Mouse (Mus musculus): ENCODE results near the gene Tbc1d7. TPM values are rescaled to one million over a fixed set of nuclear protein-coding genes. Genes with fewer than 3 reads are reported as not detected.

Gene Tbc1d7
- polyA plus RNA-seq, 1 experiment from 2014 or later = 73.0 TPM

DNA sequence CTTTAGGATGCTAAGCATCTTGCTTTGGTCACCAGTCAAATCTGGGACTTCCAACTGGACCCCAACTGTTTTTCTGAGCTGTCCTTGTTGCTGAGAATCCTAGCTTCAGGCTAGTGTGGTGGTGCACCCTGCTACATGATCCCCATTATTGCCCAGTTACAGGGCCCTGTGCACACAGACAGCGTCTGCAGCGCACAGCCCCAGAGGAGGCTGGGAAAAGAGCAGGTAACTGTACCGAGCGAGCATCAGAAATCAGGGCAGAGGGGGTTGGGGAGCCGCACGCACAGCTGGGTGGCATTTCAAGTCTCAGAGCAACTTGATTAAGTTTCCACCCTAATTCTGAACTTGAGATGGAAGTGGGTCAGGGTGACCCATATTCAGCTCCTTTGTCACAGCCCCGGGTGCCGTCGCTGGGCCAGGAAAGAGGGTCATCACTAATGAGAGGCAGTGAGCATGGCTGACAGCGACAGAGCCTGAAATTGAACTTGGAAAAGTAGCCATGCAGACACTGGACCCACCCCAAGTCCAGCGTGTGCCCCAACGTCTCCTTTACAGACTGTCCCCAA lies 34.9 kb upstream of the Tbc1d7 start:
- 88% methylated on average over 12 of the region's 12 CpGs for WGBS
- Histone ChIP-seq H3K9ac (no peak overlapping the region), H3K4me2 (replicated peaks) (no peak overlapping the region), H3K27me3 (replicated peaks) (no peaks in the 10 kb centered on the region), H3K9me3 (no peaks in the 10 kb centered on the region), H3K36me3 (no peaks in the 10 kb centered on the region), H3K4me1 (peaks cover 7% of the 10 kb centered on the region), H3K4me3 (no peak overlapping the region), H3K27ac (no peak overlapping the region)
- no peak for ATAC-seq (ENCODE audit: low FRiP score, low read depth)

DNA sequence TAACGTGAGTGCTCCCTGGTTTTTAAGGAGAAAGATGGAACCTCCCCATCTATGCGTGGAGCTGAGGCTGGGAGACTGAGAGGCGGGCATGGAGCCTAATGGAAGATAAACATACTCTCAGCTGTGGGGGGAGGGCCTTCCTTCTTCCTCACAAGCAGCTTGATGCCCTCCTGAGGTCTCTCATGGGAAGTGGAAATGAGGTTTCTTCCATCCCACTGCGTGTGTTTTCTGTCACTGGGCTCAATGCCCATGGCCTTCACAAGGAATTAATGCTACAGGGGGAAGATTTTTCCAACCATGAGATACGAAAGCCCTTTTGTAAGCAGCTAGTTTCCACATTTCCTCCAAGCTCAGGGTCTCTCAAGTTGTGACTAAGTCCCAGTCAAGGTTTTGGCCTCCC lies 32.3 kb upstream of the Tbc1d7 start:
- Histone ChIP-seq H3K27ac (no peak overlapping the region), H3K4me2 (replicated peaks) (no peak overlapping the region), H3K4me3 (no peak overlapping the region), H3K9me3 (no peaks in the 10 kb centered on the region), H3K9ac (no peak overlapping the region), H3K27me3 (replicated peaks) (no peaks in the 10 kb centered on the region), H3K4me1 (peaks cover under 1% of the 10 kb centered on the region; the same call in 1 of the 2 replicates), H3K36me3 (peaks cover 6% of the 10 kb centered on the region; the same call in 1 of the 2 replicates)
- ATAC-seq (ENCODE audit: low FRiP score, low read depth) = no peak
- 72% methylated on average over 5 of the region's 5 CpGs for WGBS

DNA sequence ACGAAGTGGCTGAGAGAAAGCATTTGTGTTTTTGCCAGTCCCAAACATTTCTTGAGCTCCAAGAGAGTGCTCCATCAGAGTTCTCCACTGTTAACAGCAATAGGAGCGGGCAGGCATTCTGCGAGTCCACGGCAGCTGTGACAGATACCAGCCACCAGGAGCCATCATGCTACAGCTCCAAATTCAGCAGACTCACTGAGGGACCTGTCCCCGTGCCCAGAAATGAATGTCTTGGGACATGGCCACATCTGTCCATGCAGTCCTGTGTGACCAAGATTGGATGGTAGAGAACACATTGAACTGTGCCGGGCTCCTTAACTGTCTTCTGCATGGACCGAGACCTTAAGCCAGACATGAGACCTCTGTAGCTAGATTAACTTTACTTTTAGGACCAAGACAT lies 31.9 kb upstream of the Tbc1d7 start:
- Histone ChIP-seq H3K27me3 (replicated peaks) (no peaks in the 10 kb centered on the region), H3K4me2 (replicated peaks) (no peak overlapping the region), H3K27ac (no peak overlapping the region), H3K9ac (no peak overlapping the region), H3K4me3 (no peak overlapping the region), H3K9me3 (no peaks in the 10 kb centered on the region), H3K36me3 (peaks cover 6% of the 10 kb centered on the region; the same call in 1 of the 2 replicates), H3K4me1 (no peaks in the 10 kb centered on the region)
- WGBS = 84% methylated on average over 7 of the region's 7 CpGs
- no peak for ATAC-seq (ENCODE audit: low FRiP score, low read depth)

DNA sequence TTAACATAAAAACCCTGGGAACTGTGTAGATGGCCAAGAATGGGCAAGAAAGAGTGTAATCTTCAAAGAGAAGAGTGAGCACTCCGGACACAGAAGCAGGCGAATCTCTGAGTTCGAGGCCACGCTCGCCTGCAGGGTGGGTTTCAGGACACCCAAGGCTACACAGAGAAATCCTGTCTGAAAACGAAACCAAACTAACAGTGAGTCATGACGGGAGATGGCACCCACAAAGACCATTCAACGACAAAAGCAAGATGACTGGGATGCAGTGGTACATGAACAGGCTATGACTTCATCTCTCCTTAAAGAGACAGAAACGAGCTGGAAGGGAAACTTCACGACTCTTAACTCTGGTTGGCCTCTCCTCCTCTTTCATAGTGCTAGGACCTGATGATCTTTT lies 31.1 kb upstream of the Tbc1d7 start:
- Histone ChIP-seq H3K9ac (no peak overlapping the region), H3K9me3 (no peaks in the 10 kb centered on the region), H3K36me3 (peaks cover 6% of the 10 kb centered on the region; the same call in 1 of the 2 replicates), H3K27ac (no peak overlapping the region), H3K27me3 (replicated peaks) (no peaks in the 10 kb centered on the region), H3K4me2 (replicated peaks) (no peak overlapping the region), H3K4me3 (no peak overlapping the region), H3K4me1 (no peaks in the 10 kb centered on the region)
- WGBS = 87% methylated on average over 10 of the region's 10 CpGs
- ATAC-seq (ENCODE audit: low FRiP score, low read depth) = no peak

DNA sequence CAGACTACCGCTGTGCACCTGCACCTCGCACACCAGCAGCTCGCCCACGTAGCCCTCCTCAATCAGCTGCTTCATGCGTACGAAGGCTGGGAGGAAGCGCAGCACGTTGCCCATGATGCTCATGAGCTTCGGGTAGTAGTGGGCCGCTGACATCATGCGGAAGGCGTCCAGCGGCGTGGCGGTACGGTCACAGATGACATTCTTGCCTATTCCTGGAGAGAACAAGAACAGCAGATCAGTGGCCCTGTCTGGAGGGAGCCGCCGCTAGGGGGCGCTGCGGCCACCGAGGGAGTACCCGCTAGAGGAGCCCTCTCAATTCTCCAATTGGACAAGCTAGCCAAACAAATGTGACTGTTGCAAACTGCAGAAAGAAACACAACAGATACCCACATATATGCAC lies 29.7 kb upstream of the Tbc1d7 start:
- Histone ChIP-seq H3K4me2 (replicated peaks) (no peak overlapping the region), H3K9me3 (no peaks in the 10 kb centered on the region), H3K27ac (no peak overlapping the region), H3K4me3 (no peak overlapping the region), H3K36me3 (peaks cover 6% of the 10 kb centered on the region; the same call in 1 of the 2 replicates), H3K4me1 (no peaks in the 10 kb centered on the region), H3K27me3 (replicated peaks) (no peaks in the 10 kb centered on the region), H3K9ac (no peak overlapping the region)
- ATAC-seq (ENCODE audit: low FRiP score, low read depth) = no peak
- 40% methylated on average over 22 of the region's 22 CpGs for WGBS

DNA sequence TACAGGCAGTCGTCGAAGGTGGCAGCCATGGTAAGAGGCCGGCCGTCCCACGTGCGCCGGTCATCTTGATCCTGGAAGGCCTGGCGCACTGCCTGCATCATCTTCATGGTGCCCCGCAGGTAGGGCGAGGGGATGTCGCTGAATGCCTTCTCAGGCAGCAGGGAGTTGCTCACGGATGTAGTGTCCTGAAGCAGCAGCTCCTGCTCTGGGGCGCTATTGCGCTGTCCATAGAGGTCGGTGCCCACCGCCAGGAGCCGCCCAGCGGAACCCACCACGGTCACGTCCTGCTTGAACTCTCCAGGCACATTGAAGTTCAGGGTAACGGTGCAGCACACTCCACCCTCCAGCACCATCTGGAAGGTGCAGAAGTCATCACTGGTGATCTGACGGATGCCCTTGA lies 29.2 kb upstream of the Tbc1d7 start:
- peaks cover 6% of the 10 kb centered on the region; the same call in 1 of the 2 replicates for H3K36me3 ChIP-seq
- no peak overlapping the region for H3K9ac ChIP-seq
- H3K4me2 ChIP-seq (replicated peaks) = no peak overlapping the region
- H3K9me3 ChIP-seq = no peaks in the 10 kb centered on the region
- no peak overlapping the region for H3K27ac ChIP-seq
- no peaks in the 10 kb centered on the region for H3K27me3 ChIP-seq (replicated peaks)
- WGBS = 81% methylated on average over 22 of the region's 22 CpGs
- H3K4me1 ChIP-seq = no peaks in the 10 kb centered on the region
- no peak overlapping the region for H3K4me3 ChIP-seq
- no peak for ATAC-seq (ENCODE audit: low FRiP score, low read depth)

DNA sequence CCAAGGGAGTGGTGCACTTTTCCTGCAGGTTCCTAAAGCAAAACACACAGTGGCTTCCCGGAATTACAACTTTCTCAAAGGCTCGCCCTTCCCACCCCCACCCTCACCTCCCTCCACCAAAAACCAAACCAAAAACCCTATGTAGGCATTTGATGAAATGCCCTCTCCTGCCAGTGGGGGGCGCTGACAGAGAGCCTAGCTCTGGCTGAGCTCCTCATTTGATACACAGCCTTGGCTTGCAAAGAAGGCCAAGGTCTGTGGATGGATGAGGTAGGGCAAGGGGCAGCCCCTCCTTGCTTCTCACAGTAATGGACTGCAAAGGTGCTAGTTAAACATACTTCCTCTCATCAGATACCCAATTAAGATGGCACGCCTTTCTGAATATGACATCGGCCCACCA lies 28.4 kb upstream of the Tbc1d7 start:
- 71% methylated on average over 5 of the region's 5 CpGs for WGBS
- no peaks in the 10 kb centered on the region for H3K9me3 ChIP-seq
- H3K4me1 ChIP-seq = no peaks in the 10 kb centered on the region
- no peak overlapping the region for H3K27ac ChIP-seq
- H3K4me3 ChIP-seq = no peak overlapping the region
- no peaks in the 10 kb centered on the region for H3K27me3 ChIP-seq (replicated peaks)
- no peak for ATAC-seq (ENCODE audit: low FRiP score, low read depth)
- no peak overlapping the region for H3K9ac ChIP-seq
- H3K4me2 ChIP-seq (replicated peaks) = no peak overlapping the region
- peaks cover 6% of the 10 kb centered on the region; the same call in 1 of the 2 replicates for H3K36me3 ChIP-seq

DNA sequence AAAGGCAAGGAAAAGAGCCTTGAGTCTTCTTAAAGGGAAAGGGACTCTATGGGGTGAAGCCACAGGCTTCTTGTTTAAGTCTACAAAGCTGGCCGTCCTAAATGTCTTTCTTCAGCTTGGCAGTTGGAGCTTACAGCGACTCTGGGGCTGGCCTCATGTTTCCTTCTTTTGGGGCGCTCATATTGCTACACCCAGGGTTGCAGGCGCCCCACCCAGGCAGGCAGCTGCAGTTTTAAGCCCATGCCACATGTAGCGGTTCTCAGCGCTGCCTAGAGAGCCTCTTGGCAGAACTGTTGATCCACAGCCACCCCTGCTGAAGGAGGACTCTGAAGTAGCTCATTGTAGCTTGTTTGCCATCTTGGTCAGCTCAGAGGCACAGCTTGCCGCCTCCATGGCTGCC lies 28.0 kb upstream of the Tbc1d7 start:
- no peaks in the 10 kb centered on the region for H3K27me3 ChIP-seq (replicated peaks)
- no peak for ATAC-seq (ENCODE audit: low FRiP score, low read depth)
- no peak overlapping the region for H3K4me3 ChIP-seq
- H3K9me3 ChIP-seq = no peaks in the 10 kb centered on the region
- H3K9ac ChIP-seq = no peak overlapping the region
- H3K27ac ChIP-seq = no peak overlapping the region
- no peaks in the 10 kb centered on the region for H3K4me1 ChIP-seq
- peaks cover 6% of the 10 kb centered on the region; the same call in 1 of the 2 replicates for H3K36me3 ChIP-seq
- 90% methylated on average over 7 of the region's 7 CpGs for WGBS
- no peak overlapping the region for H3K4me2 ChIP-seq (replicated peaks)

DNA sequence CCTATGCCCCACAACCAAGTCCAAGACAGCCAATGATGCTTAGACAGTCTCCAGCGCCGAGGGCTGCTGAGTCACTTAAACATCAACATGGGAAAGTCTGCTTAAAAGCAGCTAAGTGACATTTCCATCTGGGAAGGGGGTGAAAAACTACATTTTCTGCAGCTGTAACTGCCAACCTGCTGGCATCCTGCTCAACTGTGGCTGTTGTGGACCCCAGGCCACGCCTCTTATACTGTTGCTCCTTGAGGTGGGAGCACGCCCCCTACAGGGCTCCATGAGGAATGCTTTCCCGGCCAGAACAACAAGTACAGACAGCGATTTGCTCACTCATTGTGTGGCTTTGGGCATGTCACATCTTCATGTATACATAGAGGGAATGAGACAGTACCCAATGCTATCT lies 25.9 kb upstream of the Tbc1d7 start:
- Histone ChIP-seq H3K4me1 (no peaks in the 10 kb centered on the region), H3K9ac (no peak overlapping the region), H3K27me3 (replicated peaks) (no peaks in the 10 kb centered on the region), H3K27ac (no peak overlapping the region), H3K4me3 (no peak overlapping the region), H3K36me3 (peaks cover 6% of the 10 kb centered on the region; the same call in 1 of the 2 replicates), H3K9me3 (no peaks in the 10 kb centered on the region), H3K4me2 (replicated peaks) (no peak overlapping the region)
- 64% methylated on average over 6 of the region's 6 CpGs for WGBS
- ATAC-seq (ENCODE audit: low FRiP score, low read depth) = no peak

DNA sequence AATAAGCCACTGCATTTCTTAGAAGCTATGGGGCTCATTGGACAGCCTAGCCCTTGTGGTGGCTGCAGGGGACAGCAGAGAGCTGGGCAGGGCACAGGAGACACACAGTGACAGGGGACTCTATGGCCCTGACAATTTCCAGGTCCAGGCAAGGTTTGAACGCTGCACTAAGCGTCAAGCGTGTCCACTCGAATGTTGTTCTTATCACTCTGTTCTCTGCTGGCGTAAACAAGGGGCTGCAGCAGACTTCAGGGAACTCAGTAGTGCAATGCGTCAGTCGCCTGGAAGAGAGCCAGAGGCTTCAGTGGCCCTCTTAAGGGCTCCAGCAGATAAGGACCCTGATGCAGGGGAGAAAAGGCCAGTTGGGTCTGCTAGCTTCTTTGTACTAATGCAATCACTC lies 24.7 kb upstream of the Tbc1d7 start:
- Histone ChIP-seq H3K4me3 (no peak overlapping the region), H3K4me1 (peaks cover 5% of the 10 kb centered on the region; the same call in 1 of the 2 replicates), H3K27ac (no peak overlapping the region), H3K9me3 (no peaks in the 10 kb centered on the region), H3K4me2 (replicated peaks) (no peak overlapping the region), H3K36me3 (peaks cover 6% of the 10 kb centered on the region; the same call in 1 of the 2 replicates), H3K27me3 (replicated peaks) (0 out of 2 replicates have a peak, but pooled peaks cover 2% of the 10 kb centered on the region), H3K9ac (no peak overlapping the region)
- WGBS = 72% methylated on average over 7 of the region's 7 CpGs
- ATAC-seq (ENCODE audit: low FRiP score, low read depth) = no peak

DNA sequence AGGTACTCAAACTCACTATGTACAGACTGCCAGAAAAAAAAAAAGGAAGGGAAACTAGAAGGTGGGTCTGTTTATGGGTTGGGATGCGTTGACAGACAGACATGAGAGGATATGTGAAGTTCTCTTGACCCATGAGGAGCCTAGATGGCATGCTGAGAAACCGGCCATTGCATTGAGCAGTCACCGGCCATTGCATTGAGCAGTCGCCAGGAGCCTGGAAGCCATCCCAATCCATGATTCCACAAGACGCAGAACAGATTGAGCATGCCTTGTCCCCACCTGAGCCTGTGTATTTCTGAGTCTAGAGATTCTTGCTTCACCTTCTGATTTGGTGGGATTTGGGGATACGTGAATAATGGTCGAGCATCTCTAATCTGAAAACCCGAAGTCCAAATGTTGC lies 22.6 kb upstream of the Tbc1d7 start:
- H3K36me3 ChIP-seq = no peaks in the 10 kb centered on the region
- no peak overlapping the region for H3K4me2 ChIP-seq (replicated peaks)
- no peak overlapping the region for H3K4me3 ChIP-seq
- H3K9me3 ChIP-seq = no peaks in the 10 kb centered on the region
- 93% methylated on average over 8 of the region's 8 CpGs for WGBS
- ATAC-seq (ENCODE audit: low FRiP score, low read depth) = no peak
- peaks cover 5% of the 10 kb centered on the region; the same call in 1 of the 2 replicates for H3K4me1 ChIP-seq
- no peak overlapping the region for H3K9ac ChIP-seq
- H3K27ac ChIP-seq = no peak overlapping the region
- H3K27me3 ChIP-seq (replicated peaks) = 0 out of 2 replicates have a peak, but pooled peaks cover 4% of the 10 kb centered on the region

DNA sequence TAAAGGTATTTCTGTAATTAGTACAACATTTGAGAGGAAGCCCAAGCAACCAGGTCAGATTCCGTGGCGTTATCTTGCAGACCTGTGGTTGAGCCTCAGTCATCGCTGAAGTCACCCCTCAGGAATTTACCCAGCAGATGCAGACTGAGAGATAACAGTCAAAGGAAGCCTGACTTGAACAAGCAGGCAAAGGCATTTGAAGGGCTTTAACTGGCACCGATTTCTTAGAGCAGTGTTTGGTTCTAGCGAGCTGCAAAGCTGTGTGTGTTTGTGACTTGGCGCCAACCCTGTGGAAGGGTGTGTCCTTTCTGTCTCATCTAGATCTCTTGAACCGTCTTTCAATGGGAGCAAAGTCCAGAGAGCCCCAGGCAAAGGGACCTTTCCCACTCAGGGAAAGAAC lies 22.0 kb upstream of the Tbc1d7 start:
- H3K27me3 ChIP-seq (replicated peaks) = 0 out of 2 replicates have a peak, but pooled peaks cover 4% of the 10 kb centered on the region
- no peak overlapping the region for H3K27ac ChIP-seq
- no peak overlapping the region for H3K9ac ChIP-seq
- no peak overlapping the region for H3K4me2 ChIP-seq (replicated peaks)
- H3K4me3 ChIP-seq = no peak overlapping the region
- ATAC-seq (ENCODE audit: low FRiP score, low read depth) = no peak
- 78% methylated on average over 7 of the region's 7 CpGs for whole genome bisulfite sequencing
- no peaks in the 10 kb centered on the region for H3K36me3 ChIP-seq
- no peaks in the 10 kb centered on the region for H3K9me3 ChIP-seq
- H3K4me1 ChIP-seq = peaks cover 5% of the 10 kb centered on the region; the same call in 1 of the 2 replicates

DNA sequence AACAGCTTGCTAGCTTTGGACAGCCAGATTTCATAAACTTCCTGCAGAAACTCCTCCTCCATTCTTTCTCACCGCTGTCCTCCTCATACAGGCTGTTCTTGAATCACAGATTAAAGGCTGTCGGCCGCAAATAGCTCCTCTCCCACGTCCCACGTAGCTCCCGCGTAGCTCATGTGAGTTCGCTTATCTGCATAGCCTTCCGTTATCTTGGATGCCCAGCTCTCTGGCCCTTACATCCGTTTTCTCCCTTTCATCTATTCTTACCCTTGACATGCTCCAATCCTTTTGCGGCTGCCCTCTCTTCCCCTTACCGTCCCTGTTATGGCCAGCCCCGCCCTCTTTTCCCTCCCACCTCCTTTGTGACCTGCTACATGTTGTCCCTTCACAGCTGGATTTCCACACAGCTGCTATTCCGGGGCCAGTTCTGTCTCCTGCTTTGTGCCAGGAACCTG lies 20.5 kb upstream of the Tbc1d7 start:
- Histone ChIP-seq H3K4me2 (replicated peaks) (peak overlapping the region; percentile 36), H3K4me3 (no peak overlapping the region), H3K27me3 (replicated peaks) (0 out of 2 replicates have a peak, but pooled peaks cover 4% of the 10 kb centered on the region), H3K36me3 (no peaks in the 10 kb centered on the region), H3K4me1 (peaks cover 5% of the 10 kb centered on the region; the same call in 1 of the 2 replicates), H3K27ac (no peak overlapping the region), H3K9ac (no peak overlapping the region), H3K9me3 (no peaks in the 10 kb centered on the region)
- 7% methylated on average over 14 of the region's 14 CpGs for WGBS
- ATAC-seq (ENCODE audit: low FRiP score, low read depth) = no peak

Data from neural tube, embryonic 12.5 days (tissue).